In the genomic region with DNA sequence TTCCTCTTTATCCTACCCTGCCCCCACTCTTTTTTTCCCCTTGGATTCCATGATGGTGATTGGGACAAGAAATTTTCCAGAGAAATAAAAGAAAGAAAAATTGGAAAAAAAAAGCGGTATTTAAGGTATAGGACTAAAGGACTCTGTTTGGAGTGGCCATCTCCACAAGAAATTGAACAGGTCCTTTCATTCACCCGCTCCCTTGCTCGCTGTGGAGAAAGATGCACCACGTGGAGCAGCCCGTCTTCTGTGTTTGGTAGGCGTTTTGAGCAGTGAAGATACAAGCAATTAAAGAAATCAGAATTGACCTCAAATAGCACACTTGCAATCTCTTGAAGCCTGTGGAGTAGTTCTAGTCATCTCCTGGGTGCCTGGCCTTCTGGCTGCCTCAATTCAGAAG, we compare ENCODE assay signal across 15 mouse cellular contexts.
DNase-seq lines count a peak whose midpoint lies in the region; ATAC-seq lines count a peak whose summit lies in the region.
"Had no signal": no experiment of that assay in that cellular context is flagged by ENCODE, and none has a peak within 500 bp of the region (broad histone marks: within the 10 kb centered on the region; RNA-seq: fewer than 3 reads in every experiment).

No protein-coding gene starts in this region.

- no peak for ATAC-seq in limb, embryonic 12.5 days (ENCODE audit: insufficient number of reproducible peaks, insufficient read depth, low FRiP score, low TSS enrichment, low read depth)
- ATAC-seq in midbrain, embryonic 11.5 days (ENCODE audit: low FRiP score), result no peak
- no peak for ATAC-seq in neural tube, embryonic 15.5 days (ENCODE audit: low FRiP score)
- ATAC-seq: Patski had no signal

- no peaks in the 10 kb centered on the region for H3K36me3 ChIP-seq in limb, embryonic 12.5 days
- no peaks in the 10 kb centered on the region for H3K36me3 ChIP-seq in limb, embryonic 10.5 days
- no peaks in the 10 kb centered on the region for H3K36me3 ChIP-seq in hindbrain, embryonic 10.5 days
- no peaks in the 10 kb centered on the region for H3K36me3 ChIP-seq in midbrain, embryonic 11.5 days (ENCODE audit: control insufficient read depth, insufficient read depth, low read length)
- no peaks in the 10 kb centered on the region for H3K36me3 ChIP-seq in neural tube, embryonic 15.5 days

- no peaks in the 10 kb centered on the region for H3K9me3 ChIP-seq in limb, embryonic 12.5 days
- no peaks in the 10 kb centered on the region for H3K9me3 ChIP-seq in limb, embryonic 10.5 days (replicated peaks)
- no peaks in the 10 kb centered on the region for H3K9me3 ChIP-seq in hindbrain, embryonic 10.5 days
- H3K9me3 ChIP-seq in midbrain, embryonic 11.5 days (ENCODE audit: control insufficient read depth, low read length), result no peaks in the 10 kb centered on the region
- H3K9me3 ChIP-seq in neural tube, embryonic 15.5 days (replicated peaks), result no peaks in the 10 kb centered on the region

- peaks cover 15% of the 10 kb centered on the region; the same call in 1 of the 2 replicates for H3K27me3 ChIP-seq in limb, embryonic 12.5 days
- H3K27me3 ChIP-seq in limb, embryonic 10.5 days (ENCODE audit: low read depth, poor library complexity, severe bottlenecking), result peaks cover 12% of the 10 kb centered on the region
- no peaks in the 10 kb centered on the region for H3K27me3 ChIP-seq in hindbrain, embryonic 10.5 days (ENCODE audit: insufficient read depth, poor library complexity, severe bottlenecking)
- H3K27me3 ChIP-seq in midbrain, embryonic 11.5 days (ENCODE audit: control insufficient read depth, insufficient read depth, low read length), result no peaks in the 10 kb centered on the region
- H3K27me3 ChIP-seq in neural tube, embryonic 15.5 days (replicated peaks), result no peaks in the 10 kb centered on the region

- no peaks in the 10 kb centered on the region for H3K4me1 ChIP-seq in limb, embryonic 12.5 days (replicated peaks)
- no peaks in the 10 kb centered on the region for H3K4me1 ChIP-seq in limb, embryonic 10.5 days
- H3K4me1 ChIP-seq in hindbrain, embryonic 10.5 days (replicated peaks), result peaks cover 23% of the 10 kb centered on the region; the same call in 1 of the 2 replicates
- peaks cover 13% of the 10 kb centered on the region for H3K4me1 ChIP-seq in midbrain, embryonic 11.5 days (ENCODE audit: control insufficient read depth, insufficient read depth, low read length)
- H3K4me1 ChIP-seq in neural tube, embryonic 15.5 days, result 0 out of 2 replicates have a peak, but pooled peaks cover 3% of the 10 kb centered on the region

- 19% methylated on average over 6 of the region's 6 CpGs for WGBS in limb, embryonic 12.5 days
- 24% methylated on average over 6 of the region's 6 CpGs for WGBS in limb, embryonic 10.5 days
- 26% methylated on average over 6 of the region's 6 CpGs for WGBS in hindbrain, embryonic 10.5 days
- 31% methylated on average over 6 of the region's 6 CpGs for WGBS in midbrain, embryonic 11.5 days
- WGBS in neural tube, embryonic 15.5 days, result 36% methylated on average over 6 of the region's 6 CpGs

- no peak overlapping the region for H3K9ac ChIP-seq in limb, embryonic 12.5 days (replicated peaks)
- no peak overlapping the region for H3K9ac ChIP-seq in midbrain, embryonic 11.5 days (ENCODE audit: low read length)
- no peak overlapping the region; the same call in 1 of the 2 replicates for H3K9ac ChIP-seq in neural tube, embryonic 15.5 days (replicated peaks)
- H3K9ac ChIP-seq: lung, embryonic 14.5 days had no signal

- peak overlapping the region; percentile 44; the same call in 1 of the 2 replicates for H3K4me2 ChIP-seq in limb, embryonic 12.5 days
- H3K4me2 ChIP-seq in midbrain, embryonic 11.5 days, result peak overlapping the region; percentile 35; the same call in 1 of the 2 replicates
- peak overlapping the region; percentile 47 for H3K4me2 ChIP-seq in neural tube, embryonic 15.5 days
- H3K4me2 ChIP-seq: lung, embryonic 14.5 days had no signal

- no peak overlapping the region for H3K27ac ChIP-seq in limb, embryonic 12.5 days
- H3K27ac ChIP-seq in limb, embryonic 10.5 days, result no peak overlapping the region
- peak overlapping the region; percentile 81 for H3K27ac ChIP-seq in hindbrain, embryonic 10.5 days
- H3K27ac ChIP-seq in midbrain, embryonic 11.5 days (ENCODE audit: low read depth, low read length), result peak overlapping the region; percentile 35; the same call in 1 of the 2 replicates
- no peak overlapping the region for H3K27ac ChIP-seq in neural tube, embryonic 15.5 days (replicated peaks)
- H3K27ac ChIP-seq: left cerebral cortex, adult 2 months had no signal

- no peak for DNase-seq in limb, embryonic 10.5 days (ENCODE audit: low spot score)
- DNase-seq in hindbrain, embryonic 10.5 days (ENCODE audit: low spot score), result no peak
- DNase-seq in midbrain, embryonic 11.5 days (ENCODE audit: low spot score, missing footprints), result peak; percentile 80
- no peak for DNase-seq in thymus, postnatal 10 days (ENCODE audit: low spot score in 2 of 2)
- DNase-seq in kidney, postnatal 36 days, result no peak
- DNase-seq: cerebellum, adult 8-10 months; heart, postnatal 14 days; kidney, adult 11 months; lung, embryonic 14.5 days; thymus, postnatal 25 days had no signal

- no peak overlapping the region for H3K4me3 ChIP-seq in limb, embryonic 12.5 days (replicated peaks)
- H3K4me3 ChIP-seq in limb, embryonic 10.5 days, result no peak overlapping the region
- H3K4me3 ChIP-seq in hindbrain, embryonic 10.5 days, result peak overlapping the region; percentile 30; the same call in 1 of the 2 replicates
- no peak overlapping the region for H3K4me3 ChIP-seq in midbrain, embryonic 11.5 days (ENCODE audit: low read depth, low read length)
- H3K4me3 ChIP-seq in neural tube, embryonic 15.5 days (replicated peaks), result peak overlapping the region; percentile 16; the same call in 1 of the 2 replicates
- H3K4me3 ChIP-seq: erythroblast, embryonic 14.5 days; left cerebral cortex, adult 2 months had no signal

Comparison
In these comparisons a context has a peak if more than half of its experiments do, and no peak if none do; other contexts are left out.
1. H3K27ac ChIP-seq: peak in hindbrain, embryonic 10.5 days (single experiment) and midbrain, embryonic 11.5 days (single experiment); none in limb, embryonic 12.5 days (single experiment), limb, embryonic 10.5 days (single experiment) and neural tube, embryonic 15.5 days (single experiment).
2. H3K4me3 ChIP-seq: peak in hindbrain, embryonic 10.5 days (single experiment) and neural tube, embryonic 15.5 days (single experiment); none in limb, embryonic 12.5 days (single experiment), limb, embryonic 10.5 days (single experiment) and midbrain, embryonic 11.5 days (single experiment).
3. Peak in every context shown above with its lines, with median percentiles within 50 percentile points of each other: H3K4me2 ChIP-seq.